Mouse (Mus musculus) midbrain, embryonic 12.5 days (tissue): ENCODE results near the gene Prkacb. TPM values are rescaled to one million over a fixed set of nuclear protein-coding genes. Genes with fewer than 3 reads are reported as not detected.

ENCODE experiments used
- ATAC-seq: fragments of 200-750 bp; cut with Nextera tagmentation; 2 replicates; pipeline ENCODE4 v1.8.0; 2017; ENCODE audit warnings: low read depth, moderate TSS enrichment, moderate library complexity; ENCODE audit not compliant: low FRiP score
- H3K27ac ChIP-seq: fragments of 300-500 bp; sonication (generic); replicated peaks from 2 replicates; pipeline ENCODE4 v1.5.1; 2016; ENCODE audit warnings: mild to moderate bottlenecking
- H3K27me3 ChIP-seq: fragments of 300-500 bp; sonication (generic); 2 replicates; pipeline ENCODE4 v1.6.1; 2016; ENCODE audit warnings: mild to moderate bottlenecking
- H3K36me3 ChIP-seq: fragments of 300-500 bp; sonication (generic); 2 replicates; pipeline ENCODE4 v1.6.1; 2016
- H3K4me1 ChIP-seq: fragments of 300-500 bp; sonication (generic); 2 replicates; pipeline ENCODE4 v1.6.1; 2016
- H3K4me2 ChIP-seq: fragments of 300-500 bp; sonication (generic); replicated peaks from 2 replicates; pipeline ENCODE4 v1.6.1; 2016; ENCODE audit warnings: mild to moderate bottlenecking, moderate library complexity
- H3K4me3 ChIP-seq: fragments of 300-500 bp; sonication (generic); 2 replicates; pipeline ENCODE4 v1.5.1; 2016; ENCODE audit warnings: mild to moderate bottlenecking
- H3K9ac ChIP-seq: fragments of 300-500 bp; sonication (generic); replicated peaks from 2 replicates; pipeline ENCODE4 v1.6.1; 2016; ENCODE audit warnings: mild to moderate bottlenecking, moderate library complexity
- H3K9me3 ChIP-seq: fragments of 300-500 bp; sonication (generic); 2 replicates; pipeline ENCODE4 v1.6.1; 2016; ENCODE audit warnings: mild to moderate bottlenecking
- WGBS: fragments of 180-500 bp; shearing (Covaris S2); methylation state at CpG from one replicate; pipeline ENCODE4 v1.1.7; 2016; 5-methylcytosine and 5-hydroxymethylcytosine counted together
- polyA plus RNA-seq: library from polyadenylated mRNA; unstranded; fragments of >200 nt; fragmentation: Nextera tagmentation; extraction: Ambion mirVana; gene quantifications from 2 replicates; pipeline ENCODE4 v1.2.1, GENCODE M21; 2016

Prkacb gene
- polyA plus RNA-seq, 1 experiment from 2014 or later: 100 TPM

GRCm38 (mm10) chr3:146681696-146682095 lies 131.1 kb downstream of the Prkacb start:
- Histone ChIP-seq H3K9me3 (no peaks in the 10 kb centered on the region), H3K4me3 (no peak overlapping the region), H3K4me2 (peak overlapping the region; percentile 28; the same call in 1 of the 2 replicates), H3K4me1 (peaks cover 12% of the 10 kb centered on the region; the same call in 1 of the 2 replicates), H3K27ac (no peak overlapping the region), H3K36me3 (no peaks in the 10 kb centered on the region), H3K9ac (no peak overlapping the region), H3K27me3 (peaks cover 24% of the 10 kb centered on the region)
- 84% methylated on average over 8 of the region's 8 CpGs for WGBS
- ATAC-seq: no peak

GRCm38 (mm10) chr3:146680625-146681024 lies 132.2 kb downstream of the Prkacb start:
- Histone ChIP-seq H3K36me3 (no peaks in the 10 kb centered on the region), H3K27me3 (peaks cover 15% of the 10 kb centered on the region), H3K4me1 (peaks cover 12% of the 10 kb centered on the region; the same call in 1 of the 2 replicates), H3K4me3 (no peak overlapping the region), H3K9ac (no peak overlapping the region), H3K27ac (no peak overlapping the region), H3K4me2 (no peak overlapping the region), H3K9me3 (no peaks in the 10 kb centered on the region)
- WGBS: 92% methylated on average over 13 of the region's 13 CpGs
- ATAC-seq: no peak

- 95% methylated on average over 16 of the region's 16 CpGs for WGBS
These were observed 133.1 kb downstream of the Prkacb start for GRCm38 (mm10) chr3:146679646-146680045.

More at GRCm38 (mm10) chr3:146679646-146680045, 133.1 kb downstream of the Prkacb start:
- H3K27me3 ChIP-seq: peaks cover 12% of the 10 kb centered on the region
- H3K4me2 ChIP-seq: no peak overlapping the region
- H3K9ac ChIP-seq: no peak overlapping the region
- no peak overlapping the region for H3K27ac ChIP-seq
- no peak overlapping the region for H3K4me3 ChIP-seq
- H3K36me3 ChIP-seq: no peaks in the 10 kb centered on the region
- H3K9me3 ChIP-seq: no peaks in the 10 kb centered on the region
- no peak for ATAC-seq
- peaks cover 12% of the 10 kb centered on the region; the same call in 1 of the 2 replicates for H3K4me1 ChIP-seq

Other genes with a start within 250 kb of the Prkacb start
- not detected in 2 replicates for gene Uox, start 242.6 kb downstream of the Prkacb start, polyA plus RNA-seq
- not detected in 2 replicates for gene Dnase2b, start 197.4 kb downstream of the Prkacb start, polyA plus RNA-seq
- not detected in 2 replicates for gene 4930503B20Rik, start 161.7 kb downstream of the Prkacb start, polyA plus RNA-seq
- 0.97 and 1.0 TPM in 2 replicates for gene Samd13, start 127.4 kb downstream of the Prkacb start, polyA plus RNA-seq
- gene Ttll7, start 39.4 kb upstream of the Prkacb start, polyA plus RNA-seq: 5.9 and 8.0 TPM in 2 replicates